9 mouse cellular contexts compared by ENCODE assay signal in the genomic region with DNA sequence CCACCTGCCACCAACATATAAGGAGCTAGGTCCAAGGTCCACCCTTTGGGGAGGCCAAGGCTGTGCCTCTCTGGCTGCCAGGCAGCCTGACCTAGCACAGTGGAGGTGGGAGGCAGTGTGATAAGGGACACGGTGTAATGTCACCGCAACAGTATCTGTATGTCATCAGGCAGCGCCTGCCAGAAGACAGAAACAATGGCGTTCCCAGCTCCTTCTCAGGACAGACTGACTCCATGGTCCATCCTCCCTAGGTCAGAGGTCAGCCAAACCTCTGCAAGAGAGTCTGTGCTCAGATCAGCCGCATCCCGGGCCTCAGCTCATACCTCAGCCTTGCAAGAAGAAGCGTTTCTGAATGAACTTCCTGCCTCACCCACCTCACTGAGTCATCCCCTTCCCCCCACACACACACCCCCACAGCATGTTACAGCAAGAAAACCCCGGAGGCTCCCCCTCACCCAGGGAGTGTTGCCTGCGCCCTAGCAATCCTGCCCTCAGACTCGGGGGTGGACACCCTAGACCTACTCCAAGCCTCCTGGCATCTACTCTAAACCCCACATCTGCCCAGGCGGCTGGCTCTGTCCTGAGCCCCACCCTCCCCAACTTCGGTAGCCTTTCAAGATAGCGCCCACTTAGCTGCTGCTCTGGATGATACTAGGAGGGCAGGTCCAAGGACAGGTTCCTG. TPM values are rescaled to one million over a fixed set of nuclear protein-coding genes. Genes with fewer than 3 reads are reported as not detected.
A peak's percentile ranks its signal among the peaks of the same experiment; 100 is the strongest.
DNase-seq lines count a peak whose midpoint lies in the region; ATAC-seq and TF ChIP-seq lines count a peak whose summit lies in the region.
"Had no signal": no experiment of that assay in that cellular context is flagged by ENCODE, and none has a peak within 500 bp of the region (broad histone marks: within the 10 kb centered on the region; RNA-seq: fewer than 3 reads in every experiment).

No protein-coding gene starts in this region.

- ATAC-seq in heart, embryonic 14.5 days (ENCODE audit: insufficient number of reproducible peaks, insufficient read depth, low FRiP score, low read depth): peak; percentile 36; the same call in 1 of the 2 replicates
- ATAC-seq in intestine, embryonic 16.5 days: peak; percentile 58; the same call in 1 of the 2 replicates

- 0 out of 2 replicates have a peak, but pooled peaks cover 6% of the 10 kb centered on the region for H3K9me3 ChIP-seq in heart, embryonic 14.5 days (ENCODE audit: control insufficient read depth, low read length)
- H3K9me3 ChIP-seq in intestine, embryonic 16.5 days (ENCODE audit: control insufficient read depth, low read length): no peaks in the 10 kb centered on the region

- TF ChIP-seq CTCF in spleen, adult 2 months (IDR thresholded peaks at IDR 0.05; ENCODE audit: extremely low read depth, insufficient read depth, insufficient read length, insufficient replicate concordance): no peak

- TF ChIP-seq POLR2A in spleen, adult 2 months (IDR thresholded peaks at IDR 0.05; ENCODE audit: low read depth, low read length): no peak

- no peaks in the 10 kb centered on the region for H3K36me3 ChIP-seq in heart, embryonic 14.5 days (ENCODE audit: control insufficient read depth, insufficient read depth, low read length)
- no peaks in the 10 kb centered on the region for H3K36me3 ChIP-seq in spleen, adult 2 months (ENCODE audit: control insufficient read depth, insufficient read depth, low read length)
- H3K36me3 ChIP-seq in intestine, embryonic 16.5 days (ENCODE audit: control insufficient read depth, insufficient read depth, low read length): no peaks in the 10 kb centered on the region

- peak overlapping the region in 1 of 2 experiments; percentile 4; a peak in 1 of 4 replicates for H3K27ac ChIP-seq in heart, embryonic 14.5 days (replicated peaks in 1 of 2; ENCODE audit: control insufficient read depth in 1 of 2, insufficient read depth in 1 of 2, low read depth in 2 of 2, low read length in 2 of 2)
- peak overlapping the region; percentile 41; the same call in 1 of the 2 replicates for H3K27ac ChIP-seq in spleen, adult 2 months (ENCODE audit: insufficient read depth, low read length)
- H3K27ac ChIP-seq in intestine, embryonic 16.5 days (ENCODE audit: low read length): no peak overlapping the region

- H3K27me3 ChIP-seq in heart, embryonic 14.5 days (ENCODE audit: control insufficient read depth, insufficient read depth, low read length): no peaks in the 10 kb centered on the region
- H3K27me3 ChIP-seq in spleen, adult 2 months (ENCODE audit: control insufficient read depth, insufficient read depth, low read length): no peaks in the 10 kb centered on the region
- H3K27me3 ChIP-seq in intestine, embryonic 16.5 days (replicated peaks; ENCODE audit: control insufficient read depth, insufficient read depth, low read length): 0 out of 2 replicates have a peak, but pooled peaks cover 2% of the 10 kb centered on the region

- peaks cover 22 to 35% of the 10 kb centered on the region in 2 experiments for H3K4me1 ChIP-seq in heart, embryonic 14.5 days (ENCODE audit: control insufficient read depth in 2 of 2, insufficient read depth in 2 of 2, low read length in 2 of 2)
- peaks cover 5% of the 10 kb centered on the region; the same call in 1 of the 2 replicates for H3K4me1 ChIP-seq in spleen, adult 2 months (ENCODE audit: control insufficient read depth, insufficient read depth, insufficient read length)
- peaks cover 14% of the 10 kb centered on the region for H3K4me1 ChIP-seq in intestine, embryonic 16.5 days (ENCODE audit: control insufficient read depth, insufficient read depth, low read length)

- H3K4me2 ChIP-seq in heart, embryonic 14.5 days (ENCODE audit: low read length): no peak overlapping the region; the same call in 1 of the 2 replicates
- no peak overlapping the region for H3K4me2 ChIP-seq in intestine, embryonic 16.5 days (ENCODE audit: low read depth, low read length)

- intact Hi-C loops in heart, postnatal 25 days (cut with DNase I): no loop called here

- 0 out of 2 replicates have a peak overlapping the region, but pooled peaks have one; percentile 8 for H3K9ac ChIP-seq in heart, embryonic 14.5 days (ENCODE audit: low read length)
- no peak overlapping the region for H3K9ac ChIP-seq in intestine, embryonic 16.5 days (ENCODE audit: low read depth, low read length)

- WGBS in heart, embryonic 14.5 days: 20% methylated on average over 13 of the region's 13 CpGs
- 49% methylated on average over 13 of the region's 13 CpGs for WGBS in spleen, adult 2 months
- WGBS in intestine, embryonic 16.5 days: 54% methylated on average over 13 of the region's 13 CpGs

- DNase-seq in heart, postnatal 25 days (ENCODE audit: low spot score): no peak
- DNase-seq in spleen, adult 2 months (ENCODE audit: low read depth in 1 of 2, low spot score in 2 of 2): no peak
- no peak for DNase-seq in spleen, postnatal 14 days (ENCODE audit: low spot score in 2 of 2)
- DNase-seq in thymus, postnatal 14 days: peak; percentile 56
- no peak for DNase-seq in kidney, postnatal 10 days
- DNase-seq in urinary bladder, adult 18-20 months (ENCODE audit: low spot score in 2 of 2): no peak
- DNase-seq: left cerebral cortex, postnatal 4 days had no signal

- H3K4me3 ChIP-seq in heart, embryonic 14.5 days (ENCODE audit: control insufficient read depth in 1 of 2, insufficient read depth in 1 of 2, low read depth in 1 of 2, low read length in 2 of 2): no peak overlapping the region
- H3K4me3 ChIP-seq in spleen, adult 2 months (ENCODE audit: extremely low read depth, insufficient read depth, insufficient read length): no peak overlapping the region
- H3K4me3 ChIP-seq in intestine, embryonic 16.5 days (ENCODE audit: low read length): no peak overlapping the region

RNA-seq across cellular contexts. Expression of a gene that starts 17.6 kb away (rescaled TPM):
- 2.8 and 3.1 TPM in 2 replicates for polyA plus RNA-seq in heart, embryonic 14.5 days (2014; fragmentation: Nextera tagmentation; extraction: Ambion mirVana)
- total RNA-seq in heart, postnatal 25 days (2021): 1 to 10 TPM; 6.6 to 7.2 TPM
- polyA plus RNA-seq in spleen, adult 2 months (2012; rRNA removed): 7.4 and 7.9 TPM in 2 replicates
- polyA plus RNA-seq in intestine, embryonic 16.5 days (2015; fragmentation: Nextera tagmentation; extraction: Ambion mirVana): 0.51 and 0.70 TPM in 2 replicates

RNA-seq across cellular contexts. Expression of a gene that starts 41.5 kb away (rescaled TPM):
- polyA plus RNA-seq in heart, embryonic 14.5 days (2014; fragmentation: Nextera tagmentation; extraction: Ambion mirVana): 9.7 and 10.9 TPM in 2 replicates
- 10 to 100 TPM; 30.4 to 34.7 TPM for total RNA-seq in heart, postnatal 25 days (2021)
- 36.2 and 43.9 TPM in 2 replicates for polyA plus RNA-seq in spleen, adult 2 months (2012; rRNA removed)
- polyA plus RNA-seq in intestine, embryonic 16.5 days (2015; fragmentation: Nextera tagmentation; extraction: Ambion mirVana): 9.1 and 9.5 TPM in 2 replicates
